Mouse (Mus musculus) R1 (cell line): ENCODE data around the gene 1700102P08Rik.
A peak's percentile ranks its signal among the peaks of the same experiment; 100 is the strongest.

Experiments used
- DNase-seq: peaks from one replicate; pipeline ENCODE4 v3.0.0-alpha.2; 2018; ENCODE audit warnings: low read depth, low spot score

1700102P08Rik gene

GRCm38 (mm10) chr9:108392676-108393075 lies at the start of gene 1700102P08Rik:
Gene 1700102P08Rik, plus strand, starts transcription at chr9:108392805.
- DNase-seq, result peak; percentile 95

GRCm38 (mm10) chr9:108343331-108343730 lies 49.3 kb upstream of the 1700102P08Rik start:
- no peak for DNase-seq

- no peak for DNase-seq
Observed at GRCm38 (mm10) chr9:108343835-108344234, 48.8 kb upstream of the 1700102P08Rik start.

GRCm38 (mm10) chr9:108344471-108344870 lies 48.1 kb upstream of the 1700102P08Rik start:
- DNase-seq, result no peak

- DNase-seq, result no peak
Observed at GRCm38 (mm10) chr9:108347024-108347423, 45.6 kb upstream of the 1700102P08Rik start.

GRCm38 (mm10) chr9:108347540-108348289 lies 44.9 kb upstream of the 1700102P08Rik start, which contains the start of gene Usp4:
Gene Usp4, plus strand, starts transcription at chr9:108347853.
- DNase-seq, result peak; percentile 81

GRCm38 (mm10) chr9:108348290-108348680 lies 44.3 kb upstream of the 1700102P08Rik start:
- no peak for DNase-seq

GRCm38 (mm10) chr9:108349727-108350126 lies 42.9 kb upstream of the 1700102P08Rik start:
- no peak for DNase-seq

- DNase-seq, result no peak
Observed at GRCm38 (mm10) chr9:108378234-108378633, 14.4 kb upstream of the 1700102P08Rik start.

- no peak for DNase-seq
Observed at GRCm38 (mm10) chr9:108378736-108379135, 13.9 kb upstream of the 1700102P08Rik start.

- DNase-seq, result no peak
Observed at GRCm38 (mm10) chr9:108379294-108379693, 13.3 kb upstream of the 1700102P08Rik start.

- DNase-seq, result no peak
Observed at GRCm38 (mm10) chr9:108381382-108381781, 11.2 kb upstream of the 1700102P08Rik start.

GRCm38 (mm10) chr9:108385006-108385405 lies 7.6 kb upstream of the 1700102P08Rik start:
- peak; percentile 82 for DNase-seq

- no peak for DNase-seq
Observed at GRCm38 (mm10) chr9:108386816-108387215, 5.8 kb upstream of the 1700102P08Rik start.

GRCm38 (mm10) chr9:108388601-108389000 lies 4.0 kb upstream of the 1700102P08Rik start:
- DNase-seq, result no peak

- DNase-seq, result peak; percentile 50
Observed at GRCm38 (mm10) chr9:108389220-108389619, 3.4 kb upstream of the 1700102P08Rik start.

- no peak for DNase-seq
Observed at GRCm38 (mm10) chr9:108394191-108394590, 1.6 kb downstream of the 1700102P08Rik start.

GRCm38 (mm10) chr9:108395427-108395826 lies 2.8 kb downstream of the 1700102P08Rik start:
- DNase-seq, result no peak

- no peak for DNase-seq
Observed at GRCm38 (mm10) chr9:108398324-108398723, 5.7 kb downstream of the 1700102P08Rik start.

GRCm38 (mm10) chr9:108401186-108401960 lies 8.8 kb downstream of the 1700102P08Rik start:
- no peak for DNase-seq

- no peak for DNase-seq
Observed at GRCm38 (mm10) chr9:108403081-108403480, 10.5 kb downstream of the 1700102P08Rik start.

GRCm38 (mm10) chr9:108404451-108404850 lies 11.8 kb downstream of the 1700102P08Rik start:
- DNase-seq, result peak; percentile 68

- DNase-seq, result no peak
Observed at GRCm38 (mm10) chr9:108409535-108409934, 16.9 kb downstream of the 1700102P08Rik start.
